Mouse (Mus musculus) spleen, postnatal 10 days (tissue): Measurements from ENCODE around the gene BC051665.

Experiments
- DNase-seq, 2 experiments: peaks; one replicate each; pipeline ENCODE4 v3.0.0; 2021 to 2022; ENCODE audit warnings: low spot score in 2 of 2

BC051665 gene

GRCm38 (mm10) chr13:60743381-60744077 lies 42.6 kb downstream of the BC051665 start:
- DNase-seq, result peak in 1 of 2 experiments; percentile 43

GRCm38 (mm10) chr13:60742611-60743010 lies 43.6 kb downstream of the BC051665 start:
- DNase-seq, result no peak

- no peak for DNase-seq
Measured at GRCm38 (mm10) chr13:60740248-60740647, 45.9 kb downstream of the BC051665 start.

- DNase-seq, result peak; percentile 45 to 73
Measured at GRCm38 (mm10) chr13:60738429-60738828, 47.7 kb downstream of the BC051665 start.

- DNase-seq, result peak; percentile 46 to 86
Measured at GRCm38 (mm10) chr13:60737632-60738324, 48.4 kb downstream of the BC051665 start.

GRCm38 (mm10) chr13:60736421-60737105 lies 49.6 kb downstream of the BC051665 start:
- no peak for DNase-seq

GRCm38 (mm10) chr13:60735306-60735705 lies 50.9 kb downstream of the BC051665 start:
- DNase-seq, result no peak
